Mouse (Mus musculus) kidney, postnatal 10 days (tissue): ENCODE measurements around the gene Atxn1.
A peak's percentile ranks its signal among the peaks of the same experiment; 100 is the strongest.

Experiments used
- DNase-seq: peaks from one replicate; pipeline ENCODE4 v3.0.0; 2021; ENCODE audit warnings: mixed read lengths

The Atxn1 gene

DNA sequence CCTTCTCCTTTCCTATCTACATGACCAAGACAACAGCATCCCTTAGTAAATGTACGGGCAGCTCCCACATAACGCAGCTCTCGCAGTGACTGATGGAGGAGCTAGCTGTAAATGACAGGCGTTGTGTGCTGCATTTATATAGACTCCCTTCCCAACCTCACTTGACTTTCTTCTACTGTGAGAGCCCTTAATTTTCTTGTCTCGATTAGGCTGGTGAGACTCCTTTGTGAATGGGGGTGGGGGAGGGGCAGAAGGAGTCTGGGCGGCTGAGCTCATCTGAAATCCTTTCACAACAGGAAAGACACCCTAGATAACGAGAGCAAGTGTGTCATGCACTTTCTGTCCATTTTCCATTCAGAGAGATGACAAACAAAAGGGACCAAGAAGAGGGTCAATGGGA, 344.5 kb downstream of the Atxn1 start:
- DNase-seq = no peak

DNA sequence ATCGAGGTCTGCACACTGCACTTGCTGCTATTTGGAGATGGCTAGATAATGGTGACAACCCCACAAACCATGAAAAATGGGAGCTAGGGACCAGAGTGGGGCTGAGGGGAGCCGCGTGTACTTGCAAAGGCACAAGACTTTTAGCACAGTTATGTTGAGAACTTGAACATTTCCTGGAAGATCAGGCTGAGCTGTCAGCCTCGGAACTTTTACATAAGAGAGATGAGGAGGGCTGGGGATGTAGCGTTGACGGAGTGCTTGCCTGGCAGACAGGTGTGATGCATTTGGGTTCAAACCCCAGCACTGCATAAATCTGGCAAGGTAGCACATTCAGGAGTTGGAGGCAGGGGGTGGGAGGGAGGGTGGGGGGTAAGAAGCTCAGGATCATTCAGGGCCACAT, 346.8 kb downstream of the Atxn1 start:
- no peak for DNase-seq

DNA sequence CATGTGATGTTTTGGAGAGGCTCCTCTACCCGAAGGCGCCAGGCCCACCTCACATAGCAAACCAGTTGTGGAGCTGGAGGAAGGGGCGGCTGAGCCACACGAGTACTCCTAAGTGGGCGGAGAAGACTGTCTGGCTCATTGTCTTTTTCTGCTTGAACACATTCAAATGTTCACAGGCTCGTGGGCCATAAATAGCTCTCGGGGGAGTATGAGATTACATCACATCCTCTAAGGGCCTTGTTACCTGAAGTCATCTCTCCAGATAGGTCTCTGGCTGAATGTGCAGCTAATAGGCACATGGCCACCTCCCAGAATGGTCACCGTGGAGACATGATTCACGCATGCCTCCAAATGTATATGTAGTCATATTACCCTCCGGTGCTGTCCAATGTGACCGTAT, 350.0 kb downstream of the Atxn1 start:
- DNase-seq = no peak

DNA sequence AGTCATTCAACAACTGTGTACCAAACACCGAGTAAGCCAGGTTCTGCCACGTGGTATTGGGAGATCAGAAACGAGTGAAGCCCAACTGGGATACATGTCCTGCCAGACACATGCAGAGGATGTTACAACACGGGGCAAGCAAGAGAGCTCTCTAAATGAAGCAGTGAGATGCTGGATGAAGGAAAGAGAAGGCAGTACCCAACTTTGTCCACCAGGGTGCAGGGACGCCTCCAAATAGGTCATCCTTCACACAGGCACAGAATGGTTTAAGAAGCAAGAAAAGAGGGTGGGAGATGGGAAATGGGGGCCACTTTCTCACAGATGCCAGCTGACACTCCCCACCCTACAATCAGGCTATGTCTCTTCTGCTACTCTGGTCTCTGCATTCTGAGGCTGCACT, 351.5 kb downstream of the Atxn1 start:
- peak; percentile 66 for DNase-seq

DNA sequence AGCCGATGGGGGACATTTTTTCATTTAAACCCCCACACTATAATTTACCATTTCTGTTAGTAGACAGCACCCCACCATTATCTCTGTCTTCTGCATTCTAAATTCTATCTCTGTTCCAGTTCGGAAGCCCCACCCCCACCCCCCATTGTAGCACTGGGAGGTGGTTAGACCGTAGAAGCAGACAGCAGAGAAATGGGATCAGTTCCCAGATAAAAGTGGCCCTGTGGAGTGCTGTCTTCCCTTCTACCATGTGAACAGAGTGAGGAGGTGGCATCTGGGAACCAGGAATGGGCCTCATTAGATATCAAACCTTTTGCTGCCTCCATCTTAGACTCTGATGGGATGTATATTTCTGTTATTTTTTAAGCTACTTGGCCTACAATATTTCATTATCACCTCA, 353.3 kb downstream of the Atxn1 start:
- no peak for DNase-seq

DNA sequence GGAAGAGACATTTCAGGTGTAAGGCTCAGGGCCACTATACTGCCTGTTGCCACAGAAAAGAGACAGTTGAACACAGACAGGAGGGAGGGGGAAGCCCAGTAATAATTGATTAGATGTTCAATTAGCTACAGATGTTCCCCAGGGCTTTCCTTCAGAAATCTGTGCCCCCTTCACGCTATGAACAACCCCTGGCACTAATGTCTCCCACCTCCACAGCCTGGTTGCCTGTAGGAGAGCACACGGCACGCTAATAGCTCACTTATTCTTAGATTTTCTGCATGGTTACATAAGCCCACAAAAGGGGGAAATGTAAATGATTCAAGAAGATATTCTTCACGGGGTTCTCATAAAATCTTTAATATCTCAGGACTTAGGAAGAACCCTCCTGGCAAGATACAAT, 355.3 kb downstream of the Atxn1 start:
- DNase-seq = no peak

DNA sequence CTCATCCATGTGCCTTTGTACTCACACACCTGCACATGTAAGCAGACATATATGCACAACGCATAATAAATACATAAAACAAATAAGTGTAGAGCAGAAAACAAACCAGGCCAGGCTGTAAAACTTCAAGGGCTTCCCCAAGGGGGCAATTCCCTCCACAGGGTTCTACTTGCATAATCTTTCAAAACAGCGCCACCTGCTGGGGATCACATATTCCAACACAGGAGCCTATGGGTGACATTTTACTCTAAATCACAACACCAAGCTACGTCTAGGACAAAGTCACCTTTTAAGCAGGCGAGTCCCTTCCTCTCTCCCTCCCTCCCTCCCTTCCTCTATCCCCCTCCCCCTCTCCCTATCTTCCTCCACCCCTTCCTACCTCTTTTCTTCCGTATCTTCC, 356.2 kb downstream of the Atxn1 start:
- no peak for DNase-seq

DNA sequence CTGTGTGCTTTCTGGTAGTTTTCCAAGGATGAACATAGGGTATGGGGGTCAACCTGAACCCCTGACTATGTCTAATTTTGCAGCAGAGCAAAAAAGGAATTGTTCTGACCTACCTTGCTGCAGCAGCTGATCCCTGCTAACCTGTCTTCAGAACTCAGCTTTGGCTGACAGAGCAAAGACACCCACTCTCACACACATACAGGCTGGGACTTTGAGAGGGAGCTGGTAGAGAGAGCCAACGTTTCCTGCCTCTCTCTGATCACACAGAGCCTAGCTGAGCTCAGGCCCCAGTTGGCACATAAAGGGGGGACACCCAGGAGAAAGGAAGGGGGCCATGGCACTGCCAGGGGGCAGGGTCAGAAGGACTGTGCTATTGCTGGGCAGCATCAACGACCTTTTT, 356.9 kb downstream of the Atxn1 start:
- no peak for DNase-seq

DNA sequence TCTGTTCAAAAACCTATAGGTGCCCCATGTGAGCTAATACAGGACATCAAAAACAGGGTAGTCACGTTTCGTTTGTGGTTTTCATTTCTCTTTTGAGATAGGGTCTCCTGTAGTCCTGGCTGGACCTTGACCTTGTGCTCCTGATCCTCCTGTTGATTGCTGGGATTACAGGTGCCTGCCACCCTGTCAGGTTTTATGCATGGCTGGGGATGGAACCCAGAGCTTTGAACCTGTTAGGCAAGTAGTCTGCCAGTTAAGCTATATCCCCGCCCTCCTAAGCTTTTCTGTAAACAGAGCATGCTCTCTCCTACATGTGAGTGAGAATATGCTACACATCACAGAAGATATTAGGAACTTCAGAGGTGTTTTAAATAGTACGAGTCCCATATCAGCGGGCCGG, 361.2 kb downstream of the Atxn1 start:
- no peak for DNase-seq

DNA sequence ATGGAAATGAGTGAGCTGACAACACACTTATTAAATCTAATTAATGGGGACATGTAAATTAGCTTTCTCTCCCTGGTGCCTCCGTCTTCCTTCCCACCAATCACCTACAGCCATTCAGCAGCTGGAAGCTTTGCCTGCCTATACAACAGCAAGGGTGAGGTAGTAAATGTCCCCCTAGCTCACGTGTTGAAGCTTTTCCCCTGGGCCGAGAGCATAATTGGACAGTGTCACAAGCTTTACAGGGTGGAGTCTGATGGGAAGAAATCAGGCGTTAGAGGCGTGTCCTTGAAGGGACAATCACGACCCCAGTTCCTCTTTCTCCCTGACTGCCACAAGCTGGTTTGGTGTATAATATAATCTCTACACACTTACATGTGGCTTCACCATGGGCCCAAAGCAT, 364.4 kb downstream of the Atxn1 start:
- no peak for DNase-seq

DNA sequence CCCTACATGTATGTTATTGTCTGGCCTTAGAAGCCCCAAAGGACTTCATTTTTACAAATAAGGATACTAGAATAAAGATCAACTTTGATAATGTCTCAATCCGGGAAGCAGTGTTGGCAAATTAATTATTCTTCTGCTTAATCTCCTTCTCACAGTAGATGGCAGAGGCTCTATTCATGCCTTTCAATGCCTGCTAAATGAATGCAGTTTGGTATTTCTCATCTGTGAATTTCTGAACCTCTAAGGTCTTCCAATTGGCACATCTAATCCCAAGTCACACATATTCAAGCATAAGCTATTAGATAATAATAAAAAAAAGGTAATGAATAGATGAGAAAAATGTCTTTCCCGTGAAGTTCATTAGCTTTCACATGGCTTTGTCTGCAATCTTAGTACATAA, 365.0 kb downstream of the Atxn1 start:
- DNase-seq = no peak

DNA sequence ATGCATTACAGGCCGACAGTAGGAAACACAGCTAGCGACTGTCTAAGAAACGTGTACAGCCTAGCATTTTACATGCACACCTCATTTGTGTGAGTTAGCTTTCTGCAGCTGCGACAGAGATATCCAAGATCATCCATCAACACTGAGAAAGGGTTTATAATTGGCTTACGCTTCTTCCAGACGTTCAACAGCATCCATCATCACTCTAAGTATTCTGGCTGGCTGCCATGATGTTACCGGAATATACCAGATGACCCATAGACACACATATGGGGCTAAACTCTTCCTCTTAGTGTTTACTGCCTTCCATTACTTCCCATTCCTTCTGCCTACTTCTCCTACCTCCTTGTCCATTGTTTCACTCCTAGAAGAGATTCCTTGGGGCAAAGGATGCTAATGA, 369.4 kb downstream of the Atxn1 start:
- DNase-seq = no peak

DNA sequence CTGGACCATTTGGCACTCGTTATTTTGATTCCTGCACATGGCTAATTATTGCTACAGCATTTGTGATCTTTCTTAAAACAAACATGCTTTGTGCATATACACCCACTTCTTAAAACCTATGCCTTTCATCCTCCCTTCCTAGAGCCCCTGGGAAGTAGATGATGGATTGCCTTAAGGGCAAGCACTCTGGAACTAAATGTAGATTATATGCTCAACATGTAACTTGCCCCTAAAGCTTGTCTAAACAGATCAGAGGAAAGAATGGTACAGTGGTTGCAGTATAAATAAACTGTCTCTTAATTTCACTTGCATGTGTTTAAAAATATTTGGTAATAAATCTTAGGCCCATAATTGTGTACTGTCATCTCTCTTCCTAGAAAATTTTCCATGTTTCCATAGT, 370.9 kb downstream of the Atxn1 start:
- DNase-seq = no peak

DNA sequence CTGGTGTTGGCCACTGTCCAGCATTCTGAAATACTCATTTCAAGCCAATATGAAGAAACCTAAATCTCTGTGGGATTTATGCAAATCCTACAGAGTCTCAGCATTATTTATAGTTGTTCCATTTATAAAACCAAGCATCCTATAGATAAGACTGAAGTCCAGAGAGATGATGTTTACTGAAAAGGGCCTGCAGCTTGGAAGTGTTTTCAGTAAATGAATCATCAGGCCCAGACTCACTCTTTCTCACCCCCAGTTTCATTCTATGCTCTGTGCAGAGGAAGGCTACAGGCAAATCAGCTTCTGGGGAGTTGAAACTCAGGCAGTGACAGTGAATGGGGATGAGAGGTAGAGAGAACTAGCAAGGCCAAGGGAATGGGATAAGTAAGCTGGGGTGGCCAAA, 373.9 kb downstream of the Atxn1 start:
- no peak for DNase-seq

DNA sequence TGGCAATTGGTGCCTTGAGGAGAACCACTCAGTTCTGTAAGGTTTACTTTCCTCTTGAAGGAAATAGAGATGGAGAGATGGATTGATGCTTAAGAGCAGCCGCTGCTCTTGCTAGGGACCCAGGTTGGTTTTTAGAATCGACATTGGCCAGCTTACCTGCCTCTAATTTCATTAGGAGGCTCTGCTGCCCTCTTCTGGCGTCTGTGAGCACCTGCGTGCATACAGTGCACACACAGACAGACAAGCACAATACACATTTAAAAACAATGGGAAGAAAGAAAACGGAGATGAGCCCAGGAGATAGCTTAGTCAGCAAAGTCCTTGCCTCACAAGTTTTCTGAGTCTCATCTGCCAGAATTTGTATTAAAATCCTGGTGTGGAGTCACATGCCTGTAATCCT, 381.7 kb downstream of the Atxn1 start:
- DNase-seq = no peak

DNA sequence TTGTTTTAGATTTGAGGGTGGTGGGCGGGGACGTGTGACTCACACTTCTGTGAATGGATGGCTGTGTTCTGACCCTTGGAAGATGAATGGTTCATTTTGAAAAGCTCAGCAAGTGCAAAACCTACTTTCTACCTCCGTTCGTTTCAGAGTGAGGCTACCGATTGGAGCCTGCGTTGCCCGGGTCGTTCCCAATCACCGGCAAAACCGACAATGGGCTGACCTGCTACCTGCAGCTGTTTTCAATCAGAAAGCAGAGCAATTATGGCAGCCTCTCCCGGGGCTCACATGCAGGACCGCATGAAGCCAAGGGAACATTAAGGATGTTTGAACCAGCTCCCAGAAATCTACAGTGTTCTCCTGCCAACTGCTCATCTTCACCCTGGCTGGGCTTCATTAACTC, 382.5 kb downstream of the Atxn1 start:
- DNase-seq = no peak

DNA sequence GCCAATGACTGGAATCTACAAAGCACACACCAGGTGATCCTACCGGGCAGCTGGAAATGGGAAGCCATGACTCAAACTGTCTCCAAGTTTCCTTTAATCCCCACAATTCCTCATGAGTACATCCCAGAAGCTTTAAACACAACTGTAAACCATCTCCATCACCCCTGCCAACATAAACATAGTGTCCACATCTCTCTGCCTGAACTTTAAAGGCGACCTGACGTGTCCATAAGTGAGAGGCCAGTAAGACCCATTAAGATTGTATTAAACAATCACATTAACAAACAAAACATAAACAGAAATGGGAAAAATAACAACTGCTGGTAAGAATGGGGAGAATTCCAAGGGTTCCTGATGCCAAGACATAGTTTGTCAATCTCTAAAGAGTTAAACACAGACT, 385.1 kb downstream of the Atxn1 start:
- no peak for DNase-seq

DNA sequence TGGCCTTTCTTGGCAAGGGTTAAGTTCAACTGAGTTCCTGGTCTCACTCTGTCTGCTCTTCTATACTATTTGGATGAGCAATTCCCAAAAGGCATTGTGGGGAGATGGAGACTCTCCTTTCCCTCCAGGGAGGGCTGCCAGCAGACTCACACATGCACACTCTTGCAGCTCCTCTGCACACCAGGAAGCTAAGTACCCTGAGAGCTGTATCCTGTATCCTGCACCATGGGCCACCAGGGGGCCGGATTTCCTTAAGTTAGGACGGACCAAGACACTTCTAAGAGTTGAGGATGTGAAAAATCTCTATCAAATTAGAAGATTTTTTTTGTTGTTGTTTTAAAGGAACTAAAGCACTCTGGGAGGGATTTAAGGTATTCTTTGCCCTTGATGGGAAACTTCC, 387.0 kb downstream of the Atxn1 start:
- DNase-seq = peak; percentile 86

DNA sequence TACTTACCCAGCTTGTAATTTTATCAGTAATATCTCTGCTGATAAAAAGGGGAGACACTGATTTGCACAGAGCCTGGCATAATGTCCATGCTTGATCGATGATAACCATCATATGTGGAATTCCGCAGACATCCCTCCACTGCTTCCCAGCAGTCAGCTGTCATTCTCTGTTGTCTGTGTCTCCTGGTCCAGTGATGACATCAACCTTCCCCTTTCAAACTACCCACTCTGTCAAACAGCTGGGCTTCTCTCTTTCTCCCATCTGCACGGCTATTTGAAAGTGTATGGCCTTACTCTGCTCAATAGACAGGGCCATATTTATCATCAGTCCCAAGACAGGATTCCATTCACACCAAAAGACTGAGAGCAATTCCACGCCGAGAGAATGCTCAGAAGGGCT, 387.4 kb downstream of the Atxn1 start:
- no peak for DNase-seq

DNA sequence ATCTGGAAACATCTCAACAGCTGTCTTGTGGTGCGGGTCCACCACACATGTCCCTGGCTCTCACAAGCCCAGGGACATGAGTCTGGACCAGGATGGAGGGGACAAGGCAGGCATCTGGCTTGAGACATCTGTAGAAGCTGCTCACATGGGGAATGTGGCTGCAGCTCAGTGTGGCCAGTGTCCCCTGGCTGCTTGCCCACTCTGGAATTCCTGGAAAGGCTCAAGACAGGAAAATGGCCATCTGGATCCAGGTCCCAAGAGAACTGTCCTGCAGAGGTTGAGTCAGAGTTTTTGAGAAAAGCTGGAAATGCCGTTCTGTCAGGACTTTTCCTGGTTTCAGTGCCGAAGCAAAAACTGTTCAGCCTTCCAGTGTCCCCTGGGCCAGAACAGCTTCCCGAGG, 388.6 kb downstream of the Atxn1 start:
- DNase-seq = peak; percentile 92

DNA sequence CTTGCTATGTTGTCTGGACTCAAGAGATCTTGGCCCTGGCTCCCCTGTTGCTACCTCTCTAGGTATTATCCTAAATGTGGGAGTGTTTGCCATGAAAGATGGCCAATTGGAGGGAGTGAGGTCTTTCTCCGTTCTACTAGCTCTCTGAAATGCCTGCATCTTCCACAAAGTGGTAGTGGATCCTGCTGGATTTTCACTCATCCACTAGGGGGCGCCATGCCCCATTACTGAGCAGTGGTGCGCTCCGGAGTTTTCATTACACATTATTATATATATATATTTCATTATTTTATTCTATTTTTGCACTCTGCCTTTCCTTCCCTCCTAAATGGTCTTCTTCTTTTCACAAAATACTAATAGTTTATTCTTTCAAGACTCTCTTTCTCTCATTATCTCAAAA, 392.0 kb downstream of the Atxn1 start:
- DNase-seq = peak; percentile 86

DNA sequence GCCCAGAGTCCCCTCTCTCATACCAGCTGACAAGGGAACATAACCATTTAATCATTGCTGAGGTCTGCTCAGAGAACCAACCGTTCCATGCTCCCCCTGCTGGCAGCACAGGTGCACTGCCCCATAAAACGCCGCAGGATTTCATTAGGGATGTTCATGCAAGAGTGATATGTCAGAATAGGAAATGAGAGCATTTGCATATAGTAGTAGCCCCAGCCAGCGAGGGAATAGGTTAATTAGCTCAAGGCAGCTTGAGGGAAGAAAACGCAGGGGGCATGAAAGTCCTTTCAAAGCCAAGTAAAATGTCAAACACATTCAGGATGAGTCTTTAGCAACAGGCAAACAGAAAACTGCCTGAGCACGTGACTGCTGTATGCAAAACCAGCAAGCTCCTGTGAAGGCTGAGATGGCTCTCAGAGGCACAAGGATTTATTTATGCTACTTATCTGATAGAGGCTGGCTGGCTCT, 393.0 kb downstream of the Atxn1 start:
- DNase-seq = peak; percentile 89

DNA sequence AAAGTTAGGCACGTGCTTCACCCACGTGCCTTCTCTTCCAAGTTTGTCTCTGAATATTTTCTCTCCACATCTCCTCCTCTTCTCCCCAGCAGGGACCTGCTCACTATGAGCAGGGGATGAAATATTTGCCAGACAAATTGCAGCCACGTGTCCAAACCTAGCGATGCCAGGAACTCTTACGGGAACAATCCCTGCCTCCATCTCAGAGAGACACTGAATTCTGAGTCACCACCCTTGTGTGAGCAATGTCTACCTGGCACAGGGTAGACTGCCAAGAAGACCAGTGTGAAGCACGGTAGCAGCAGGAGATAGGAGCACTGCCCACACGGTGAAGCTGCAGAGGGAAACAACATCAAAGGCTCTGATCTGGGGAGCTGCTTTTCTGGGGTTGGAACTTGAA, 394.9 kb downstream of the Atxn1 start:
- DNase-seq = no peak

DNA sequence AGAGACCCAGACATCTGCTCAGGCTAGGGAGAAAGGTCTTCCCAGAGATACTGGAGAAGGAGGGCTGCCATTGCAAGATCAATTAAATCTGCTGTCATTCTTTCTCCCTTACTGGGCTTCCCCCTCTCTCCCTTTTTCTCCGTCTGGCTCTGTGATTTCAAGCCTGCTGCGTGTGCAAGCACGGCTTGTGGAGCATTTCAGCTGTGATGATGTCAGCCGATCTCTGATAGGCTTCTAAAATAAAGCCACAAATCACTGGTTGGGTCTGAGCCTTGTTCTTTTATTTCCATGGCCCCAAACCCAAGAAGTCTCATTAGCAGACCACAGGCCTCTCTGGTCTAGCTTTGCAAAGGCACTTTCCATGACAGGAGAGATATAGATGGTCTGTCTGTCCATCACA, 399.9 kb downstream of the Atxn1 start:
- DNase-seq = no peak

DNA sequence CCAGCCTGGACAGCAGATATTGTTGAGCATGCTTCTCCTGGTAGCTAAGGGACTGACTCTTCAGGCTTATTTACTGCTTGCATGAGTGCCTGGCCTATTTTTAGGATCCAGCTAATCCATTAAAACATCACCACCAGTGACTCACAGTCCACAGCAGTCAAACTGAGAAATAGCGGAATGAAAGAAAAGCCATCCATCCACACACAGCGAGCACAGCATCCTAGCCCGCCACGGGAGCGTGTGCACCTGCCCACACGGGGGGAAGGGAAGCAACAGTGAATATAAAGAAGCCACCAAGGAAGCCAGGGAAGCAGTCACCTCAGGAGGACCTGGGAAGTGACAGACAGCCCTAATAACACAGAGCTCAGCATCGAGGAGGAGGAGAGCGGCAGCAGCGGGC, 402.8 kb downstream of the Atxn1 start:
- DNase-seq = no peak

DNA sequence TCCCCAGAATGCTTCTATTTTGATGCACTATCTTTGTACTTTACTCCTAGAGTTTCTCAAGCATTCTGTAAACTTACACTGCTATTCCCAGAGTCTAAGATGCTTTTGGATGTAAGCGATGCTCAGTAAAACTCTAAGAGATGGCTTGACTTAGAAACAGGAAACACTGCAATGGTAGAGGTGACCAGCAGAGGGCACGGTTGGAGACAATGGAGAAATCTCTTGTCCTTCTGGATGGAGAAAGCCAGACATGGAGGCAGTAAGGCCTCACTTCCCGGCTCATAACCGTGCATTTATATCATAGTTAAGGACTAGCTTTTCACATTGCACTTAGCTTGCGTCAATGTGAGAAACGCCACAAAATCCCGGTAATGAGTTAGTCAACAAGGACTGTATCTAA, 404.3 kb downstream of the Atxn1 start:
- DNase-seq = peak; percentile 43
